Mouse (Mus musculus) ES-E14 (cell line): Measurements from ENCODE around the gene Asic3. TPM values are rescaled to one million over a fixed set of nuclear protein-coding genes. Genes with fewer than 3 reads are reported as not detected.

Source experiments
- DNase-seq: peaks from one replicate; pipeline ENCODE4 v3.0.0-alpha.2; 2013; ENCODE audit warnings: low read depth, low spot score
- H3K27ac ChIP-seq: 2 replicates; pipeline ENCODE4 v1.5.1; 2012; ENCODE audit warnings: low read depth, mild to moderate bottlenecking, low read length, moderate library complexity, mixed read lengths; ENCODE audit not compliant: poor library complexity, insufficient read depth, severe bottlenecking
- H3K36me3 ChIP-seq: 2 replicates; pipeline ENCODE4 v1.6.1; 2012; ENCODE audit warnings: mild to moderate bottlenecking, low read length, moderate library complexity, mixed read lengths; ENCODE audit not compliant: control insufficient read depth, poor library complexity, insufficient read depth, severe bottlenecking
- H3K4me1 ChIP-seq, 2 experiments: fragments of 150-350 bp in 1 of 2; sonication (generic) in 1 of 2; 2 replicates each; pipeline ENCODE4 v1.6.1; 2012; ENCODE audit warnings: low read length in 2 of 2, mild to moderate bottlenecking in 1 of 2, mixed read lengths in 1 of 2; ENCODE audit not compliant: control insufficient read depth in 2 of 2, insufficient read depth in 2 of 2, poor library complexity in 1 of 2
- H3K4me3 ChIP-seq, 2 experiments: fragments of 150-350 bp in 1 of 2; sonication (generic) in 1 of 2; 2 replicates each; pipeline ENCODE4 v1.5.1; 2012; ENCODE audit warnings: low read length in 2 of 2, low read depth in 1 of 2, mild to moderate bottlenecking in 1 of 2, mixed read lengths in 1 of 2; ENCODE audit not compliant: insufficient read depth in 1 of 2, poor library complexity in 1 of 2, severe bottlenecking in 1 of 2
- H3K9ac ChIP-seq: 2 replicates; pipeline ENCODE4 v1.6.1; 2012; ENCODE audit warnings: low read depth, mild to moderate bottlenecking, low read length, mixed read lengths; ENCODE audit not compliant: poor library complexity, insufficient read depth, severe bottlenecking
- H3K9me3 ChIP-seq: fragments of 150-350 bp; sonication (generic); 2 replicates; pipeline ENCODE4 v1.6.1; 2012; ENCODE audit warnings: low read depth, mild to moderate bottlenecking, low read length; ENCODE audit not compliant: control insufficient read depth, insufficient read depth
- CHD2 ChIP-seq: IDR thresholded peaks from 2 replicates; pipeline ENCODE4 v1.6.1; 2014; ENCODE audit warnings: mild to moderate bottlenecking, low read depth, low read length, inconsistent platforms
- HCFC1 ChIP-seq: IDR thresholded peaks from 2 replicates; pipeline ENCODE4 v1.6.1; 2012; ENCODE audit warnings: low read length, inconsistent platforms, borderline replicate concordance; ENCODE audit not compliant: insufficient read depth
- MAFK ChIP-seq: IDR thresholded peaks from 2 replicates; pipeline ENCODE4 v1.6.1; 2014; ENCODE audit warnings: mild to moderate bottlenecking, low read depth, low read length, inconsistent platforms; ENCODE audit not compliant: insufficient read depth
- ZC3H11A ChIP-seq: IDR thresholded peaks from 2 replicates; pipeline ENCODE4 v1.6.1; 2012; ENCODE audit warnings: low read depth, mild to moderate bottlenecking, inconsistent platforms, low read length, borderline replicate concordance
- ZNF384 ChIP-seq: IDR thresholded peaks from 2 replicates; pipeline ENCODE4 v1.6.1; 2012; ENCODE audit warnings: low read depth, low read length, inconsistent platforms
- in situ Hi-C, 2 experiments: fragments of 600-800 bp; cut with MboI; formaldehyde crosslinking; loops; one replicate each; pipeline ENCODE4 v1.15.1; 2025; ENCODE audit warnings: low sequenced_read_pairs in 2 of 2, inconsistent platforms in 1 of 2; ENCODE audit not compliant: unreplicated experiment in 2 of 2
- total RNA-seq: library from RNA; depleted of rRNA; stranded (reverse); fragments of 300-350 nt; gene quantifications from 2 replicates; pipeline ENCODE4 v1.2.3, GENCODE M21; 2012

Gene Asic3
- total RNA-seq, 1 experiment, result 0.40 TPM

GRCm38 (mm10) chr5:24400911-24401605, 12.1 kb upstream of the Asic3 start:
- no peak overlapping the region for H3K27ac ChIP-seq
- H3K4me1 ChIP-seq, result peaks cover 0 to 7% of the 10 kb centered on the region in 2 experiments; a peak in 2 of 4 replicates
- H3K9me3 ChIP-seq, result no peaks in the 10 kb centered on the region
- DNase-seq, result no peak
- H3K36me3 ChIP-seq, result peaks cover 2% of the 10 kb centered on the region; the same call in 1 of the 2 replicates
- H3K9ac ChIP-seq, result no peak overlapping the region
- no peak overlapping the region for H3K4me3 ChIP-seq
- in situ Hi-C loops, result no loop called here
- TF ChIP-seq HCFC1 (no peak), ZC3H11A (no peak), CHD2 (no peak), MAFK (no peak), ZNF384 (no peak)

- in situ Hi-C loops, result no loop called here
- Histone ChIP-seq H3K9me3 (no peaks in the 10 kb centered on the region), H3K4me3 (no peak overlapping the region), H3K9ac (no peak overlapping the region), H3K27ac (no peak overlapping the region), H3K4me1 (peaks cover 0 to 7% of the 10 kb centered on the region in 2 experiments; a peak in 2 of 4 replicates), H3K36me3 (peaks cover 2% of the 10 kb centered on the region; the same call in 1 of the 2 replicates)
- TF ChIP-seq HCFC1, result no peak
- no peak for TF ChIP-seq ZC3H11A
- TF ChIP-seq MAFK, result no peak
- TF ChIP-seq ZNF384, result no peak
- TF ChIP-seq CHD2, result no peak
- DNase-seq, result no peak
These were observed 11.2 kb upstream of the Asic3 start for GRCm38 (mm10) chr5:24401969-24402368.

- Histone ChIP-seq H3K9me3 (no peaks in the 10 kb centered on the region), H3K4me3 (no peak overlapping the region), H3K4me1 (peaks cover 0 to 7% of the 10 kb centered on the region in 2 experiments; a peak in 2 of 4 replicates), H3K27ac (no peak overlapping the region), H3K9ac (no peak overlapping the region), H3K36me3 (peaks cover 8% of the 10 kb centered on the region; the same call in 1 of the 2 replicates)
- no peak for DNase-seq
- in situ Hi-C loops, result no loop called here
- TF ChIP-seq CHD2 (no peak), ZNF384 (no peak), MAFK (no peak), HCFC1 (no peak), ZC3H11A (no peak)
These were observed 8.4 kb upstream of the Asic3 start for GRCm38 (mm10) chr5:24404594-24405360.

- Histone ChIP-seq H3K9me3 (no peaks in the 10 kb centered on the region), H3K9ac (no peak overlapping the region), H3K4me3 (no peak overlapping the region), H3K27ac (no peak overlapping the region), H3K36me3 (peaks cover 8% of the 10 kb centered on the region; the same call in 1 of the 2 replicates), H3K4me1 (peaks cover 0 to 3% of the 10 kb centered on the region in 2 experiments; a peak in 1 of 4 replicates)
- in situ Hi-C loops, result no loop called here
- no peak for DNase-seq
- no peak for TF ChIP-seq HCFC1
- no peak for TF ChIP-seq ZNF384
- no peak for TF ChIP-seq ZC3H11A
- no peak for TF ChIP-seq CHD2
- TF ChIP-seq MAFK, result no peak
These were observed 7.8 kb upstream of the Asic3 start for GRCm38 (mm10) chr5:24405389-24405876.
